ENCODE assay signal across 21 mouse cellular contexts in genomic region chr3:80084168-80084567, GRCm38 (mm10).
DNase-seq lines count a peak whose midpoint lies in the region; ATAC-seq and TF ChIP-seq lines count a peak whose summit lies in the region.
"Had no signal": no experiment of that assay in that cellular context is flagged by ENCODE, and none has a peak within 500 bp of the region (broad histone marks: within the 10 kb centered on the region; RNA-seq: fewer than 3 reads in every experiment).

No protein-coding gene starts in this region.

- peaks cover 5% of the 10 kb centered on the region; the same call in 1 of the 2 replicates for H3K4me1 ChIP-seq in cortical plate, adult 2 months (ENCODE audit: control insufficient read depth, insufficient read depth, low read length)
- H3K4me1 ChIP-seq in liver, embryonic 12.5 days, result no peaks in the 10 kb centered on the region
- H3K4me1 ChIP-seq: midbrain, embryonic 12.5 days had no signal

- H3K27me3 ChIP-seq in liver, embryonic 12.5 days (replicated peaks), result no peaks in the 10 kb centered on the region
- H3K27me3 ChIP-seq: heart, embryonic 12.5 days; midbrain, embryonic 12.5 days; neural tube, embryonic 15.5 days had no signal

- no peak overlapping the region for H3K4me2 ChIP-seq in liver, embryonic 12.5 days
- H3K4me2 ChIP-seq: heart, embryonic 12.5 days; hindbrain, embryonic 14.5 days; liver, embryonic 11.5 days; lung, embryonic 14.5 days; midbrain, embryonic 12.5 days; neural tube, embryonic 15.5 days had no signal

- TF ChIP-seq CTCF in cortical plate, adult 2 months (IDR thresholded peaks at IDR 0.05; ENCODE audit: extremely low read depth, insufficient read depth, low read length), result no peak

- 62% methylated on average over 3 of the region's 3 CpGs for WGBS in liver, embryonic 12.5 days (ENCODE audit: insufficient replicate concordance)

- peak overlapping the region; percentile 42; the same call in 1 of the 2 replicates for H3K27ac ChIP-seq in cortical plate, adult 2 months (ENCODE audit: insufficient read depth, low read length)
- H3K27ac ChIP-seq in liver, embryonic 12.5 days, result no peak overlapping the region
- H3K27ac ChIP-seq: embryonic facial prominence, embryonic 10.5 days; hindbrain, embryonic 14.5 days; macrophage; midbrain, embryonic 12.5 days; neural tube, embryonic 15.5 days had no signal

- peak; percentile 28 to 71 for DNase-seq in layer of hippocampus, adult 18-20 months (ENCODE audit: low spot score in 2 of 2)
- no peak for DNase-seq in layer of hippocampus, postnatal 10 days (ENCODE audit: low spot score in 2 of 2)
- DNase-seq in left cerebral cortex, adult 18-20 months (ENCODE audit: low spot score in 2 of 2), result peak; percentile 37 to 40
- peak; percentile 7 for DNase-seq in right cerebral cortex, postnatal 14 days
- DNase-seq in spleen, adult 18-20 months, result no peak
- DNase-seq: cerebellum, postnatal 14 days; kidney, postnatal 25 days; lung, embryonic 14.5 days; retina, postnatal 1 day had no signal

- no peak for ATAC-seq in liver, embryonic 12.5 days
- no peak for ATAC-seq in megakaryocyte, adult 5-6 weeks (ENCODE audit: poor library complexity, severe bottlenecking)
- ATAC-seq: intestine, embryonic 16.5 days had no signal

- no peaks in the 10 kb centered on the region for H3K9me3 ChIP-seq in liver, embryonic 12.5 days (replicated peaks)
- H3K9me3 ChIP-seq: embryonic facial prominence, embryonic 10.5 days; heart, embryonic 12.5 days; midbrain, embryonic 12.5 days; neural tube, embryonic 15.5 days had no signal

- no peak for TF ChIP-seq POLR2A in cortical plate, adult 2 months (IDR thresholded peaks at IDR 0.05; ENCODE audit: extremely low read depth, insufficient read depth, low read length)

- H3K4me3 ChIP-seq in cortical plate, adult 2 months (ENCODE audit: insufficient read depth, low read length), result no peak overlapping the region
- no peak overlapping the region for H3K4me3 ChIP-seq in liver, embryonic 12.5 days
- H3K4me3 ChIP-seq: embryonic facial prominence, embryonic 10.5 days; heart, embryonic 12.5 days; midbrain, embryonic 12.5 days; myocyte; neural tube, embryonic 15.5 days had no signal

- H3K9ac ChIP-seq in liver, embryonic 12.5 days, result no peak overlapping the region
- H3K9ac ChIP-seq: heart, embryonic 12.5 days; hindbrain, embryonic 14.5 days; lung, embryonic 14.5 days; midbrain, embryonic 12.5 days; neural tube, embryonic 15.5 days had no signal

- no peaks in the 10 kb centered on the region for H3K36me3 ChIP-seq in liver, embryonic 12.5 days
- H3K36me3 ChIP-seq: embryonic facial prominence, embryonic 10.5 days; heart, embryonic 12.5 days; midbrain, embryonic 12.5 days; neural tube, embryonic 15.5 days had no signal

Comparison
In these comparisons a context has a peak if more than half of its experiments do, and no peak if none do; other contexts are left out.
1. DNase-seq: peak in layer of hippocampus, adult 18-20 months (2 of 2), left cerebral cortex, adult 18-20 months (2 of 2) and right cerebral cortex, postnatal 14 days (single experiment); none in layer of hippocampus, postnatal 10 days (0 of 2) and spleen, adult 18-20 months (0 of 2).